Mouse (Mus musculus): ENCODE data around the gene Limd2. TPM values are rescaled to one million over a fixed set of nuclear protein-coding genes. Genes with fewer than 3 reads are reported as not detected.

Limd2 gene
- total and polyA plus RNA-seq, 3 experiments = 275 to 563 (median 367) TPM

GRCm38 (mm10) chr11:106179711-106180448 lies 19.2 kb upstream of the Limd2 start:
- dilution Hi-C loops (cut with MboI; ENCODE audit: extremely low pct_ligation_motif_present, extremely low pct_unique_long_range_greater_than_20kb, low sequenced_read_pairs) (no loop called here), in situ Hi-C loops (cut with MboI; ENCODE audit: low pct_ligation_motif_present, low pct_unique_long_range_greater_than_20kb, low sequenced_read_pairs) (no loop called here)

GRCm38 (mm10) chr11:106178036-106178782 lies 17.5 kb upstream of the Limd2 start:
- dilution Hi-C loops (cut with MboI; ENCODE audit: extremely low pct_ligation_motif_present, extremely low pct_unique_long_range_greater_than_20kb, low sequenced_read_pairs) = no loop called here
- Histone ChIP-seq H3K4me3 (replicated peaks in 1 of 3; ENCODE audit: low read depth in 2 of 3, low read length in 2 of 3, poor library complexity in 1 of 3) (no peak overlapping the region), H3K4me2 (ENCODE audit: insufficient read depth, low read depth, poor library complexity, severe bottlenecking) (no peak overlapping the region), H3K36me3 (replicated peaks in 1 of 2; ENCODE audit: control insufficient read depth in 1 of 2, insufficient read depth in 1 of 2, low read length in 1 of 2) (peaks cover 0 to 44% of the 10 kb centered on the region in 2 experiments), H3K27ac (ENCODE audit: insufficient read depth, low read depth) (no peak overlapping the region), H3K4me1 (ENCODE audit: control insufficient read depth in 1 of 2, insufficient read depth in 2 of 2) (peaks cover 19 to 34% of the 10 kb centered on the region in 2 experiments), H3K9me3 (replicated peaks; ENCODE audit: low read length) (no peaks in the 10 kb centered on the region), H3K27me3 (replicated peaks) (no peaks in the 10 kb centered on the region), H3K9ac (ENCODE audit: insufficient read depth, low read depth) (no peak overlapping the region), H3K79me2 (replicated peaks; ENCODE audit: control insufficient read depth, extremely low read depth, insufficient read depth, poor library complexity, severe bottlenecking) (no peaks in the 10 kb centered on the region)
- no peak for DNase-seq (ENCODE audit: extremely low read depth)
- in situ Hi-C loops (cut with MboI; ENCODE audit: low pct_ligation_motif_present, low pct_unique_long_range_greater_than_20kb, low sequenced_read_pairs) = no loop called here
- TF ChIP-seq PAX5 (IDR thresholded peaks at IDR 0.05; ENCODE audit: low read length) (no peak), RCOR1 (conservative IDR thresholded peaks at IDR 0.05; ENCODE audit: low read depth, low read length) (no peak), KAT2A (IDR thresholded peaks at IDR 0.05; ENCODE audit: insufficient replicate concordance, low read length) (no peak), CTCF (conservative IDR thresholded peaks at IDR 0.05 in 1 of 2, IDR thresholded peaks at IDR 0.05 in 1 of 2; ENCODE audit: low read depth in 2 of 2, low read length in 2 of 2) (no peak), SIN3A (IDR thresholded peaks at IDR 0.05; ENCODE audit: low read length) (no peak), ZMIZ1 (IDR thresholded peaks at IDR 0.05; ENCODE audit: low read depth, low read length) (no peak), POLR2AphosphoS2 (IDR thresholded peaks at IDR 0.05; ENCODE audit: low read depth, low read length) (no peak), JUN (IDR thresholded peaks at IDR 0.05; ENCODE audit: insufficient read depth, low read depth, low read length) (no peak), RAD21 (IDR thresholded peaks at IDR 0.05; ENCODE audit: low read depth, low read length) (no peak), SMC3 (IDR thresholded peaks at IDR 0.05; ENCODE audit: low read depth, low read length) (no peak), EP300 (IDR thresholded peaks at IDR 0.05; ENCODE audit: low read length) (no peak), ZNF384 (IDR thresholded peaks at IDR 0.05; ENCODE audit: low read depth, low read length) (no peak), JUND (conservative IDR thresholded peaks at IDR 0.05; ENCODE audit: low read depth, low read length) (no peak), TCF12 (IDR thresholded peaks at IDR 0.05; ENCODE audit: low read depth, low read length) (no peak), MXI1 (IDR thresholded peaks at IDR 0.05; ENCODE audit: low read depth, low read length) (no peak)

More at GRCm38 (mm10) chr11:106179711-106180448, 19.2 kb upstream of the Limd2 start:
- DNase-seq (ENCODE audit: extremely low read depth) = no peak
- Histone ChIP-seq H3K4me1 (ENCODE audit: control insufficient read depth in 1 of 2, insufficient read depth in 2 of 2) (peaks cover 19 to 34% of the 10 kb centered on the region in 2 experiments), H3K27me3 (replicated peaks) (no peaks in the 10 kb centered on the region), H3K4me2 (ENCODE audit: insufficient read depth, low read depth, poor library complexity, severe bottlenecking) (peak overlapping the region; percentile 83), H3K27ac (ENCODE audit: insufficient read depth, low read depth) (peak overlapping the region; percentile 85), H3K4me3 (replicated peaks in 1 of 3; ENCODE audit: low read depth in 2 of 3, low read length in 2 of 3, poor library complexity in 1 of 3) (peak overlapping the region in 1 of 3 experiments; percentile 8), H3K9me3 (replicated peaks; ENCODE audit: low read length) (no peaks in the 10 kb centered on the region), H3K79me2 (replicated peaks; ENCODE audit: control insufficient read depth, extremely low read depth, insufficient read depth, poor library complexity, severe bottlenecking) (no peaks in the 10 kb centered on the region), H3K9ac (ENCODE audit: insufficient read depth, low read depth) (no peak overlapping the region), H3K36me3 (replicated peaks in 1 of 2; ENCODE audit: control insufficient read depth in 1 of 2, insufficient read depth in 1 of 2, low read length in 1 of 2) (peaks cover 7 to 42% of the 10 kb centered on the region in 2 experiments)
- TF ChIP-seq SMC3 (IDR thresholded peaks at IDR 0.05; ENCODE audit: low read depth, low read length) = no peak
- no peak for TF ChIP-seq ETS1 (conservative IDR thresholded peaks at IDR 0.05; ENCODE audit: low read depth, low read length)
- TF ChIP-seq HCFC1 (IDR thresholded peaks at IDR 0.05; ENCODE audit: low read depth, low read length) = no peak
- TF ChIP-seq ZNF384 (IDR thresholded peaks at IDR 0.05; ENCODE audit: low read depth, low read length) = no peak
- TF ChIP-seq JUN (IDR thresholded peaks at IDR 0.05; ENCODE audit: insufficient read depth, low read depth, low read length) = peak; percentile 59
- no peak; the same call in 1 of the 2 replicates for TF ChIP-seq MAZ (IDR thresholded peaks at IDR 0.05; ENCODE audit: low read depth, low read length)
- no peak for TF ChIP-seq USF2 (conservative IDR thresholded peaks at IDR 0.05; ENCODE audit: low read depth, low read length)
- TF ChIP-seq ELF1 (IDR thresholded peaks at IDR 0.05; ENCODE audit: low read depth, low read length) = no peak
- TF ChIP-seq NELFE (IDR thresholded peaks at IDR 0.05; ENCODE audit: low read depth, low read length) = no peak
- TF ChIP-seq E2F4 (IDR thresholded peaks at IDR 0.05; ENCODE audit: insufficient replicate concordance, low read depth, low read length) = no peak
- peak; percentile 66; the same call in 1 of the 2 replicates for TF ChIP-seq JUND (conservative IDR thresholded peaks at IDR 0.05; ENCODE audit: low read depth, low read length)
- no peak; the same call in 1 of the 2 replicates for TF ChIP-seq POLR2A (IDR thresholded peaks at IDR 0.05; ENCODE audit: low read depth, low read length)
- TF ChIP-seq SIN3A (IDR thresholded peaks at IDR 0.05; ENCODE audit: low read length) = no peak
- peak; percentile 79; the same call in 1 of the 2 replicates for TF ChIP-seq POLR2AphosphoS2 (IDR thresholded peaks at IDR 0.05; ENCODE audit: low read depth, low read length)
- no peak for TF ChIP-seq MAFK (IDR thresholded peaks at IDR 0.05; ENCODE audit: insufficient replicate concordance, low read length)
- TF ChIP-seq MAX (IDR thresholded peaks at IDR 0.05; ENCODE audit: low read length) = peak; percentile 80
- no peak for TF ChIP-seq PAX5 (IDR thresholded peaks at IDR 0.05; ENCODE audit: low read length)
- TF ChIP-seq KAT2A (IDR thresholded peaks at IDR 0.05; ENCODE audit: insufficient replicate concordance, low read length) = no peak
- no peak for TF ChIP-seq RAD21 (IDR thresholded peaks at IDR 0.05; ENCODE audit: low read depth, low read length)
- no peak for TF ChIP-seq CTCF (conservative IDR thresholded peaks at IDR 0.05 in 1 of 2, IDR thresholded peaks at IDR 0.05 in 1 of 2; ENCODE audit: low read depth in 2 of 2, low read length in 2 of 2)
- TF ChIP-seq MXI1 (IDR thresholded peaks at IDR 0.05; ENCODE audit: low read depth, low read length) = no peak
- TF ChIP-seq ZKSCAN1 (IDR thresholded peaks at IDR 0.05; ENCODE audit: borderline replicate concordance, low read depth, low read length) = no peak
- no peak for TF ChIP-seq TCF12 (IDR thresholded peaks at IDR 0.05; ENCODE audit: low read depth, low read length)
- peak; percentile 76 for TF ChIP-seq MEF2A (IDR thresholded peaks at IDR 0.05; ENCODE audit: borderline replicate concordance, low read depth, low read length)
- TF ChIP-seq GABPA (IDR thresholded peaks at IDR 0.05; ENCODE audit: insufficient replicate concordance, low read depth, low read length) = no peak
- 0 out of 2 replicates have a peak, but pooled peaks have one; percentile 75 for TF ChIP-seq CHD1 (IDR thresholded peaks at IDR 0.05; ENCODE audit: low read depth, low read length)
- no peak for TF ChIP-seq TBP (conservative IDR thresholded peaks at IDR 0.05; ENCODE audit: low read depth, low read length)
- no peak for TF ChIP-seq RCOR1 (conservative IDR thresholded peaks at IDR 0.05; ENCODE audit: low read depth, low read length)
- TF ChIP-seq NRF1 (IDR thresholded peaks at IDR 0.05; ENCODE audit: low read depth, low read length) = 0 out of 2 replicates have a peak, but pooled peaks have one; percentile 23
- no peak for TF ChIP-seq IRF4 (IDR thresholded peaks at IDR 0.05; ENCODE audit: low read depth, low read length)
- TF ChIP-seq ZC3H11A (IDR thresholded peaks at IDR 0.05; ENCODE audit: low read depth, low read length) = no peak
- peak; percentile 35; the same call in 1 of the 2 replicates for TF ChIP-seq CHD2 (IDR thresholded peaks at IDR 0.05; ENCODE audit: low read length)
- TF ChIP-seq EP300 (IDR thresholded peaks at IDR 0.05; ENCODE audit: low read length) = no peak
- TF ChIP-seq UBTF (IDR thresholded peaks at IDR 0.05; ENCODE audit: low read depth, low read length) = no peak
- no peak for TF ChIP-seq MYC (IDR thresholded peaks at IDR 0.05; ENCODE audit: low read depth, low read length)
- TF ChIP-seq USF1 (IDR thresholded peaks at IDR 0.05; ENCODE audit: low read depth, low read length) = no peak
- no peak for TF ChIP-seq BHLHE40 (IDR thresholded peaks at IDR 0.05; ENCODE audit: low read depth, low read length)
- peak; percentile 22; the same call in 1 of the 2 replicates for TF ChIP-seq ZMIZ1 (IDR thresholded peaks at IDR 0.05; ENCODE audit: low read depth, low read length)
